Comparison of ENCODE assay signal across 8 mouse cellular contexts in the genomic region with DNA sequence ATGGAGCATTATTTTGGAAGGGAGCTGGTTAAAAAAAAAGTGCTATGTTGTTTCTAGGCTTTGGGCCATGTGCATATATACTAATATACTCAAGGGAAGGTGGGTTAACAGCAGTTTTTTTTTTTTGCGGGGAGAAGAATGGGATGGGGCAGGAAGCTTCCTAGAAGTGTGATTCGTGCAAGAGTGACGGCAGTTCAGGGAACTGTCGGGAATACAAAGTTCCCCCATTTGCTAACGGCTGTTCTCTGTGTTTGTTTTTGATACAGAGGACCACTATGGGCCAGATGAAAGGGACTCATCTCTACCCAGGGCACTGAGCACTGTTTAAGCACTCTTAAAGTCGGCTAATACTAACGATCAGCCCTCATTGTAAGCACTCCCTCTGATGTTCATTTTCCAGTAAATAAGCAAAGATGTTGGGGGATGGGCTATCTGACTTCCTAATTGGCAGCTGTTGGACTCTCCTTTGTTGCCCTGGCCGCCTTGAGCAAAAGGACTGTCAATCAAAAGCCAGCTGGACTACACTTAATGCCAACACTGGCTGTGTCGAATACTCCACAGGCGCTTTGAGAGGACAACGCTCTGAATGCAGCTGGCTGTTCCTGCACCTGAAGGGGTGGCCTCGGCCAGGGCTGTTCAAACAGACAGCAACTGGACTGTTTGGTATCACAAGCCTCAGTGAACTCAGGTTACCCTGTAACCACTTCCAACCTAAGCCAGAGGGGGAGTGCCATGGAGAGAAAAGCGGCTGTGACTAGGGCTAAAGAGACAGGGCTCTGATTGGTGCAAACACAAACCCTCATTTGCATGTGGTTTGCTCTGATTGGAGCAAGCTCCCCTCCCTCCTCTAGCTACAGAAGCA. TPM values are rescaled to one million over a fixed set of nuclear protein-coding genes. Genes with fewer than 3 reads are reported as not detected.
DNase-seq lines count a peak whose midpoint lies in the region; ATAC-seq and TF ChIP-seq lines count a peak whose summit lies in the region.

No protein-coding gene starts in this region.

- H3K27me3 ChIP-seq in embryonic facial prominence, embryonic 15.5 days = no peaks in the 10 kb centered on the region
- H3K27me3 ChIP-seq in heart, embryonic 10.5 days (ENCODE audit: insufficient read depth, poor library complexity, severe bottlenecking) = no peaks in the 10 kb centered on the region
- H3K27me3 ChIP-seq in kidney, adult 2 months (replicated peaks; ENCODE audit: control insufficient read depth, insufficient read depth, low read length) = no peaks in the 10 kb centered on the region
- H3K27me3 ChIP-seq in limb, embryonic 13.5 days = no peaks in the 10 kb centered on the region
- peaks cover 4% of the 10 kb centered on the region; the same call in 1 of the 2 replicates for H3K27me3 ChIP-seq in midbrain, embryonic 12.5 days
- no peaks in the 10 kb centered on the region for H3K27me3 ChIP-seq in stomach, postnatal 0 days (ENCODE audit: control insufficient read depth, insufficient read depth, low read length)

- 16% methylated on average over 13 of the region's 13 CpGs for WGBS in embryonic facial prominence, embryonic 15.5 days
- 19% methylated on average over 13 of the region's 13 CpGs for WGBS in heart, embryonic 10.5 days
- 17% methylated on average over 13 of the region's 13 CpGs for WGBS in kidney, adult 2 months
- 21% methylated on average over 13 of the region's 13 CpGs for WGBS in limb, embryonic 13.5 days
- WGBS in midbrain, embryonic 12.5 days = 11% methylated on average over 13 of the region's 13 CpGs
- 18% methylated on average over 13 of the region's 13 CpGs for WGBS in stomach, postnatal 0 days

- no peaks in the 10 kb centered on the region for H3K36me3 ChIP-seq in embryonic facial prominence, embryonic 15.5 days
- no peaks in the 10 kb centered on the region for H3K36me3 ChIP-seq in heart, embryonic 10.5 days
- H3K36me3 ChIP-seq in kidney, adult 2 months (ENCODE audit: control insufficient read depth, insufficient read depth, low read length) = no peaks in the 10 kb centered on the region
- H3K36me3 ChIP-seq in limb, embryonic 13.5 days = no peaks in the 10 kb centered on the region
- H3K36me3 ChIP-seq in midbrain, embryonic 12.5 days = no peaks in the 10 kb centered on the region
- H3K36me3 ChIP-seq in stomach, postnatal 0 days (ENCODE audit: control insufficient read depth, insufficient read depth, low read length) = no peaks in the 10 kb centered on the region

- peak; percentile 81 for ATAC-seq in embryonic facial prominence, embryonic 15.5 days (ENCODE audit: insufficient number of reproducible peaks, low FRiP score, low TSS enrichment, low read depth)
- peak; percentile 54 for ATAC-seq in limb, embryonic 13.5 days (ENCODE audit: low FRiP score, low read depth)
- peak; percentile 95 for ATAC-seq in midbrain, embryonic 12.5 days (ENCODE audit: low FRiP score, low read depth)
- peak; percentile 94 for ATAC-seq in stomach, postnatal 0 days (ENCODE audit: low FRiP score, low TSS enrichment)

- H3K9ac ChIP-seq in embryonic facial prominence, embryonic 15.5 days = no peak overlapping the region
- H3K9ac ChIP-seq in limb, embryonic 13.5 days = no peak overlapping the region
- H3K9ac ChIP-seq in midbrain, embryonic 12.5 days (replicated peaks) = no peak overlapping the region
- H3K9ac ChIP-seq in stomach, postnatal 0 days (ENCODE audit: low read length) = no peak overlapping the region

- TF ChIP-seq EP300 in stomach, postnatal 0 days (optimal IDR thresholded peaks at IDR 0.05) = no peak

- no peaks in the 10 kb centered on the region for H3K9me3 ChIP-seq in embryonic facial prominence, embryonic 15.5 days (replicated peaks)
- no peaks in the 10 kb centered on the region for H3K9me3 ChIP-seq in heart, embryonic 10.5 days
- no peaks in the 10 kb centered on the region for H3K9me3 ChIP-seq in limb, embryonic 13.5 days
- no peaks in the 10 kb centered on the region for H3K9me3 ChIP-seq in midbrain, embryonic 12.5 days
- H3K9me3 ChIP-seq in stomach, postnatal 0 days (ENCODE audit: control insufficient read depth, low read length) = no peaks in the 10 kb centered on the region

- peak; percentile 39 for TF ChIP-seq CTCF in kidney, adult 2 months (conservative IDR thresholded peaks at IDR 0.05; ENCODE audit: insufficient read depth, insufficient read length, low read depth, low read length)
- TF ChIP-seq CTCF in stomach, postnatal 0 days (IDR thresholded peaks at IDR 0.05; ENCODE audit: low read depth) = peak; percentile 49

- H3K4me1 ChIP-seq in embryonic facial prominence, embryonic 15.5 days = peaks cover 18% of the 10 kb centered on the region
- peaks cover 40% of the 10 kb centered on the region for H3K4me1 ChIP-seq in heart, embryonic 10.5 days
- peaks cover 5% of the 10 kb centered on the region; the same call in 1 of the 2 replicates for H3K4me1 ChIP-seq in kidney, adult 2 months (ENCODE audit: control insufficient read depth, insufficient read depth, low read length)
- H3K4me1 ChIP-seq in limb, embryonic 13.5 days = peaks cover 20% of the 10 kb centered on the region
- H3K4me1 ChIP-seq in midbrain, embryonic 12.5 days = peaks cover 38% of the 10 kb centered on the region
- H3K4me1 ChIP-seq in stomach, postnatal 0 days (replicated peaks; ENCODE audit: control insufficient read depth, insufficient read depth) = peaks cover 4% of the 10 kb centered on the region; the same call in 1 of the 2 replicates

- peak overlapping the region; percentile 6; the same call in 1 of the 2 replicates for H3K4me2 ChIP-seq in embryonic facial prominence, embryonic 15.5 days (replicated peaks)
- 0 out of 2 replicates have a peak overlapping the region, but pooled peaks have one; percentile 11 for H3K4me2 ChIP-seq in limb, embryonic 13.5 days (replicated peaks)
- peak overlapping the region; percentile 35 for H3K4me2 ChIP-seq in midbrain, embryonic 12.5 days (replicated peaks)
- H3K4me2 ChIP-seq in stomach, postnatal 0 days (replicated peaks; ENCODE audit: low read depth) = 0 out of 2 replicates have a peak overlapping the region, but pooled peaks have one; percentile 8

- H3K27ac ChIP-seq in embryonic facial prominence, embryonic 15.5 days (replicated peaks) = peak overlapping the region; percentile 14; the same call in 1 of the 2 replicates
- H3K27ac ChIP-seq in heart, embryonic 10.5 days = peak overlapping the region; percentile 83
- no peak overlapping the region for H3K27ac ChIP-seq in kidney, adult 2 months (ENCODE audit: insufficient read depth, low read depth, low read length)
- H3K27ac ChIP-seq in limb, embryonic 13.5 days = no peak overlapping the region; the same call in 1 of the 2 replicates
- peak overlapping the region; percentile 89 for H3K27ac ChIP-seq in midbrain, embryonic 12.5 days (replicated peaks)
- H3K27ac ChIP-seq in stomach, postnatal 0 days (replicated peaks) = no peak overlapping the region; the same call in 1 of the 2 replicates

- peak; percentile 29 for DNase-seq in adrenal gland, adult 2 months
- no peak for DNase-seq in adrenal gland, adult 8-10 months
- no peak for DNase-seq in heart, embryonic 10.5 days (ENCODE audit: low spot score)
- DNase-seq in kidney, adult 2 months = peak; percentile 85
- DNase-seq in stomach, postnatal 0 days (ENCODE audit: low spot score) = peak; percentile 73

- TF ChIP-seq POLR2A in kidney, adult 2 months (IDR thresholded peaks at IDR 0.05; ENCODE audit: low read depth, low read length) = no peak

- H3K4me3 ChIP-seq in embryonic facial prominence, embryonic 15.5 days (replicated peaks) = no peak overlapping the region
- peak overlapping the region; percentile 29 for H3K4me3 ChIP-seq in heart, embryonic 10.5 days
- no peak overlapping the region for H3K4me3 ChIP-seq in kidney, adult 2 months (ENCODE audit: insufficient read depth, low read depth, low read length)
- no peak overlapping the region for H3K4me3 ChIP-seq in limb, embryonic 13.5 days
- no peak overlapping the region for H3K4me3 ChIP-seq in midbrain, embryonic 12.5 days
- H3K4me3 ChIP-seq in stomach, postnatal 0 days (ENCODE audit: low read depth, low read length) = no peak overlapping the region

RNA-seq across cellular contexts. Expression of a gene that starts 28.9 kb away (rescaled TPM):
- total RNA-seq in adrenal gland, adult 2 months (2021) = 10 to 100 TPM; 40.7 to 51.6 TPM
- 29.0 and 43.3 TPM in 2 replicates for polyA plus RNA-seq in adrenal gland, adult 2 months (2012; rRNA removed)
- 10 to 100 TPM; 28.4 to 44.0 (median 34.8) TPM for total RNA-seq in adrenal gland, adult 8-10 months (2022)
- 14.1 and 14.4 TPM in 2 replicates for polyA plus RNA-seq in embryonic facial prominence, embryonic 15.5 days (2015; fragmentation: Nextera tagmentation; extraction: Ambion mirVana)
- polyA plus RNA-seq in heart, embryonic 10.5 days (2016; fragmentation: Nextera tagmentation; extraction: Ambion mirVana) = 13.6 and 15.2 TPM in 2 replicates
- polyA plus RNA-seq in kidney, adult 2 months (2012; rRNA removed) = 87.2 and 91.7 TPM in 2 replicates
- polyA plus RNA-seq in limb, embryonic 13.5 days (2015; fragmentation: Nextera tagmentation; extraction: Ambion mirVana) = 16.7 and 17.0 TPM in 2 replicates
- polyA plus RNA-seq in midbrain, embryonic 12.5 days (2016; fragmentation: Nextera tagmentation; extraction: Ambion mirVana) = 10.5 and 12.9 TPM in 2 replicates
- polyA plus RNA-seq in stomach, postnatal 0 days (2015; fragmentation: Nextera tagmentation; extraction: Ambion mirVana) = 15.6 and 18.5 TPM in 2 replicates

RNA-seq across cellular contexts. Expression of a gene that starts 50.0 kb away (rescaled TPM):
- 10 to 100 TPM; 54.0 to 82.3 TPM for total RNA-seq in adrenal gland, adult 2 months (2021)
- polyA plus RNA-seq in adrenal gland, adult 2 months (2012; rRNA removed) = 26.0 and 50.8 TPM in 2 replicates
- total RNA-seq in adrenal gland, adult 8-10 months (2022) = 10 to 100 TPM; 55.1 to 70.8 (median 61.1) TPM
- 8.5 and 9.2 TPM in 2 replicates for polyA plus RNA-seq in embryonic facial prominence, embryonic 15.5 days (2015; fragmentation: Nextera tagmentation; extraction: Ambion mirVana)
- 6.8 and 11.6 TPM in 2 replicates for polyA plus RNA-seq in heart, embryonic 10.5 days (2016; fragmentation: Nextera tagmentation; extraction: Ambion mirVana)
- 11.4 and 15.4 TPM in 2 replicates for polyA plus RNA-seq in kidney, adult 2 months (2012; rRNA removed)
- 8.8 and 10.3 TPM in 2 replicates for polyA plus RNA-seq in limb, embryonic 13.5 days (2015; fragmentation: Nextera tagmentation; extraction: Ambion mirVana)
- polyA plus RNA-seq in midbrain, embryonic 12.5 days (2016; fragmentation: Nextera tagmentation; extraction: Ambion mirVana) = 11.7 and 13.4 TPM in 2 replicates
- polyA plus RNA-seq in stomach, postnatal 0 days (2015; fragmentation: Nextera tagmentation; extraction: Ambion mirVana) = 7.1 and 7.9 TPM in 2 replicates

Comparison
In these comparisons a context has a peak if more than half of its experiments do, and no peak if none do; other contexts are left out.
1. DNase-seq: peak in adrenal gland, adult 2 months (single experiment), kidney, adult 2 months (single experiment) and stomach, postnatal 0 days (single experiment); none in adrenal gland, adult 8-10 months (single experiment) and heart, embryonic 10.5 days (single experiment).
2. H3K27ac ChIP-seq: peak in embryonic facial prominence, embryonic 15.5 days (single experiment), heart, embryonic 10.5 days (single experiment) and midbrain, embryonic 12.5 days (single experiment); none in kidney, adult 2 months (single experiment), limb, embryonic 13.5 days (single experiment) and stomach, postnatal 0 days (single experiment).
3. Peak in every context shown above with its lines, with median percentiles within 50 percentile points of each other: ATAC-seq and H3K4me2 ChIP-seq.